Mouse (Mus musculus) olfactory bulb, adult 2 months (tissue): Measurements from ENCODE around the gene Hinfp. TPM values are rescaled to one million over a fixed set of nuclear protein-coding genes. Genes with fewer than 3 reads are reported as not detected.

Experiments used
- H3K27ac ChIP-seq: fragments of 200-500 bp; 2 replicates; pipeline ENCODE4 v1.5.1; 2012; ENCODE audit warnings: low read depth, low read length; ENCODE audit not compliant: insufficient read depth
- H3K4me1 ChIP-seq: fragments of 200-500 bp; 2 replicates; pipeline ENCODE4 v1.6.1; 2012; ENCODE audit warnings: low read length; ENCODE audit not compliant: control insufficient read depth, insufficient read depth
- H3K4me3 ChIP-seq: fragments of 200-500 bp; 2 replicates; pipeline ENCODE4 v1.5.1; 2012; ENCODE audit warnings: mild to moderate bottlenecking, low read depth, low read length, moderate library complexity; ENCODE audit not compliant: insufficient read depth
- CTCF ChIP-seq: fragments of 200-500 bp; IDR thresholded peaks from 2 replicates; pipeline ENCODE4 v1.5.1; 2012; ENCODE audit warnings: low read depth, mild to moderate bottlenecking, low read length, moderate library complexity; ENCODE audit not compliant: insufficient read depth
- POLR2A ChIP-seq: fragments of 200-500 bp; IDR thresholded peaks from 2 replicates; pipeline ENCODE4 v1.6.1; 2012; ENCODE audit warnings: mild to moderate bottlenecking, low read depth, low read length, moderate library complexity; ENCODE audit not compliant: insufficient read depth
- WGBS: fragments of 180-500 bp; shearing (Covaris S2); methylation state at CpG from one replicate; pipeline ENCODE4 v1.1.7; 2018; 5-methylcytosine and 5-hydroxymethylcytosine counted together
- polyA plus RNA-seq: library from polyadenylated mRNA; stranded (reverse); fragments of >200 nt; gene quantifications from 2 replicates; pipeline ENCODE4 v1.2.4, GENCODE M21; 2012; ENCODE audit warnings: low replicate concordance; ENCODE audit not compliant: missing spikeins, insufficient read depth, insufficient read length

Gene Hinfp
- polyA plus RNA-seq, 1 experiment, result not detected

DNA sequence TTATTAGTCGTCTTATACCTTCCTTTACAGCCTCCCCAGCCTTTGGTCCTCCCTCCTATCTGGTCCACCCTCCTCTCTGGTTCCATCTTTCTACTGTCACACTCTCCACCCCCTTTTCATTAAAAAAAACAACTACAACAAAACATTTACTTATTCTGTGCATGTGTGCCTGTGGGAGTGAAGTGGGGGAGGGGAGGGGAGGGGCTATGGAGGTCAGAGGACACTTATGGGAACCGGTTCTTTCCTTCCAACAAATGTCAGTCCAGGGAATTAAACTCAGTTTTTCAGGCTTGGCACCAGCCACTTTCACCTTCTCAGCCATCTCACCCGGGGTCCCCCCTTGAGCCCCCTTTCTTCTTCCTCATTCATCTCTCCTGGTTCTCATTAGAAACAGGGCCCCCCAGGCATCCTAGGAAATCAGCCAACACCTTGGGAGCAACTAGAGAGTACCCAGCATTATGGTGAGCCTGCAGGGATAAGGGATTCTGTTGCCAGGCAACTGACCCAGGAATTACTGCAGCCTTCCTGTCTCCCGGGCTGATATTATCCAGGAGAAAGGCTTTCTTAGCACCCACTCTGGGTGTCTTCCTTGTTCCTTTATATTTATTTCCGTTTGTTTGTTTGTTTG lies 50.8 kb downstream of the Hinfp start:
- peaks cover 49% of the 10 kb centered on the region for H3K4me1 ChIP-seq

DNA sequence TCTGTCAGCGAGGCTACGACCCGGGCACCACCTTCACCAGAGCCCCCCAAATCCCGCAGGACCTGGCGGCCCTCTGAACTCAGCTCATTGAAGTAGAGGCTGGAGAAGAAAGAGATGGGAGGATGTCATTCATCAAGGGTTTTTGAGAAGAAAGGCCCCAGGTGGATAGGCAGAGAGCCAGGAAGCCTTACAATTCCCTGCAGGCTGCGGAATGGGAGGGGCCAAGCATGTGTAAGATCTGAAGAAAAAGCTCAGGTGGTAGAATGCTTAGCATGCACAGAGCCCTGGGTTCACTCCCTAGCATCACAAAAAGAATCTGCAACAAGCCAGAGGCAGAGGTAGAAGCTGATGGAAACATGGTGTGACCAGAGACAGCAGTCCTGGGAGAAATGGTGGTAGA lies 52.0 kb downstream of the Hinfp start:
- Histone ChIP-seq H3K27ac (no peak overlapping the region), H3K4me3 (no peak overlapping the region), H3K4me1 (peaks cover 56% of the 10 kb centered on the region)
- WGBS, result 87% methylated on average over 6 of the region's 6 CpGs
- TF ChIP-seq CTCF (no peak), POLR2A (no peak)

More for the DNA sequence above, 50.8 kb downstream of the Hinfp start:
- Histone ChIP-seq H3K27ac (peak overlapping the region; percentile 73), H3K4me3 (no peak overlapping the region)
- TF ChIP-seq CTCF (no peak), POLR2A (no peak)
- WGBS, result 6% methylated on average over 5 of the region's 5 CpGs

DNA sequence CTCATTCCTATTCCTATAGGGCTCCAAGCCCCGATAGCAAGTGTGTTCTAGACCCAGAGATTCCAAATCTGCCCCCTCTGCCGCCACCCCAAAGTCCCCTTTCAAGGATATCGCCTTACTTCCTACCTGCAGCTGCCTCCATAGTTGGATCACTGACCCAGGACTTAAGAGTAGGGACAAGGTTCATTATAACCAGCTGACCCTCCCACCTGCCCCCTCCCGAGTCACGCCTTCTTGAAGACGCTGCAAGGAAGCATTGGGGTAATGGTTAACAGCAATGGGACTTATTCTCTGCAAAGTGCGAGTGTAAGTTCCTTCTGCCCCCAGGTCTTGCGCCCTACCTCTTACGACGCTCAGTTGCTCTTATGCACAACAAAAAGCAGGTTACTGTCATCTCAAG lies 54.2 kb downstream of the Hinfp start, which contains the start of gene Pdzd3:
Gene Pdzd3 (minus strand): TSS at position 158 of the 400 bp plus-strand sequence.
- Histone ChIP-seq H3K27ac (0 out of 2 replicates have a peak within 1 kb of the TSS, but pooled peaks have one; percentile 43), H3K4me3 (no peak within 1 kb of the TSS), H3K4me1 (peaks cover 54% of the 10 kb centered on the region)
- TF ChIP-seq POLR2A (no peak), CTCF (no peak)
- 93% methylated on average over 10 of the region's 10 CpGs for WGBS

DNA sequence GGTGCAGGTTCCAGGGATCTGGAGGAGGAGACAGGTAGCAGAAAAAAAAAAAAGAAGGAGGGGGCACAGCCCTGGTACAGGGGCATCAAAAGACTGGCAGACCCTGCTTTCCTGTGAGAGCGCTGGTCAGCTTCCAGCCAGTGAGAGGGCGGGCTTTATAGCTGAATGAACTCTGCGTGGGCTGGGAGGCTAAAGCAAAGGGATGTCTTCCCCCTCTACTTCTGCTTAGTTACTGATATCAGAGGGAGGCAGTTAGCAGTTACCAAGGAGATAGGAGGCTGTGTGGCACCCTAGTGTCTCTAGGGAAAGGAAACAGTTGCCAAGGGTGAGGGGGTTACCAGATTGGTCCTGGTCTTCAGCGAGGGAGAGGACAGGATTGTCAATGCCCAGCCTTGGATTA lies 55.0 kb downstream of the Hinfp start:
- H3K4me3 ChIP-seq, result no peak overlapping the region
- 0 out of 2 replicates have a peak overlapping the region, but pooled peaks have one; percentile 43 for H3K27ac ChIP-seq
- H3K4me1 ChIP-seq, result peaks cover 49% of the 10 kb centered on the region
- 18% methylated on average over 4 of the region's 4 CpGs for WGBS
- TF ChIP-seq POLR2A, result no peak
- no peak for TF ChIP-seq CTCF

DNA sequence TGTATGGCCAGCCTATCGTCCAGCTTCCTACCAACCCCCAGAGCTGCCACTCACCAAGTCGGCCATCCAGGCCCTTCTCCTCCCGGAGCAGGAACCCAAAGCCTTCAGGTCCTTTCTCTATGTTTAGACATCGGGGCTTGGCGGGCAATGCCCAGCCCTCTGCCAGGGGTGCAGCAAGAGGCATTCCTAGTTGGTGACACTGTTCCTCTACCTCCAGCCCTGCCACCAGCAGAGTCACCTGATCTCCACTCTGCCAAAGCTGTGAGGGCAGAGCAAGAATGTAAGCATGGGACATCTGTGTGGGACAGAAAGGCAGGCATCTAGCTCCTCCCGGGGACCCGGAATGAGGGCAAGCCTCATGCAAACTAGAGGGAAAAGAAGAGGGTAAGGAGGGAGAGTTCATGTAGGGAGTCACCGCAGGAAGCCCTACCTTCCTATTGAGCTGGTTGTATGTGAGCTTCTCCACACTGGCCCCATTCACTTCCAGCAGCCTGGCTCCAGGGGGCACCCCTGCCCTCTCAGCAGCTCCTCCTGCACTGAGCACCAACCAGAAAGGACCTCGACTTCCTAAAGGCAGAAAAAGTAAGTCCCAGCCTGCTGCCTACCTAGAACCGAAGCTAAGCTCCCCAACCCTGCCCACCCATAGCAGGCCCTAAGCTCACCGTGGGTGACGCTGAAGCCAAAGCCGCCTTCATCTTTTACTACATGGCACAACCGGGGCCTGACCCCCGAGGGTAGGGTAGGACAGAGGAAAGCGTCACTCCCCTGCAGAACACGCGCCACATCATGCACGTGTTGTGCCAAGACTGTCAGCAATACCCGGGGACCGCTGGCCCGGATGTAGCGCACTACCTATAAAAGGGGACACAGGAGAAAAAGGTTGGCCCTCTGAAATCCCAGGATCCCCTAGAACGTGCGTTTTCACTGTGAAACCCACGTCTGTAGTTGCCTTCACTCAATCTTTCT lies 56.0 kb downstream of the Hinfp start:
- H3K27ac ChIP-seq, result 0 out of 2 replicates have a peak overlapping the region, but pooled peaks have one; percentile 43
- H3K4me1 ChIP-seq, result peaks cover 42% of the 10 kb centered on the region
- no peak overlapping the region for H3K4me3 ChIP-seq
- 41% methylated on average over 26 of the region's 26 CpGs for WGBS
- TF ChIP-seq POLR2A (no peak), CTCF (no peak; the same call in 1 of the 2 replicates)

DNA sequence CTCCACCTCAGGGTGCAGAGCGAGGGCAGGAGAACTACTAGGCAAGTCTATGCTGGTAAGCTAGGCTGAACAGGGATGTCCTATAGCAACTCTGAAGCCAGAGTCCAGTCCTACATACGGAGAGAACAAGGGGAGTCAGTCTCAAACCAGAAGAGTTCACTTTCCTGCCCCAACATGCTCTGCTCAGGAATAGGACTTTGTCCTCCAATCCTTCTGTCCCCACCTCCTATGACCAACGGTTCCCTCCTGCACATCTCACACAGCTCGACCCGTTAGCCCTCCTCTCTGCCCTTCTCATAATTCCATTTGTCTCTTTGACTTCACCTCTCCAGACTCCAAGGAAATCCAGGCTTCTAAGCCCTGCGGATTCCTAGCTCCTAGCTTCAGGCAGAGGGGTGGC lies 57.6 kb downstream of the Hinfp start:
- TF ChIP-seq POLR2A, result no peak
- Histone ChIP-seq H3K4me1 (peaks cover 31% of the 10 kb centered on the region), H3K4me3 (no peak overlapping the region), H3K27ac (no peak overlapping the region)
- 91% methylated on average over 6 of the region's 6 CpGs for WGBS

DNA sequence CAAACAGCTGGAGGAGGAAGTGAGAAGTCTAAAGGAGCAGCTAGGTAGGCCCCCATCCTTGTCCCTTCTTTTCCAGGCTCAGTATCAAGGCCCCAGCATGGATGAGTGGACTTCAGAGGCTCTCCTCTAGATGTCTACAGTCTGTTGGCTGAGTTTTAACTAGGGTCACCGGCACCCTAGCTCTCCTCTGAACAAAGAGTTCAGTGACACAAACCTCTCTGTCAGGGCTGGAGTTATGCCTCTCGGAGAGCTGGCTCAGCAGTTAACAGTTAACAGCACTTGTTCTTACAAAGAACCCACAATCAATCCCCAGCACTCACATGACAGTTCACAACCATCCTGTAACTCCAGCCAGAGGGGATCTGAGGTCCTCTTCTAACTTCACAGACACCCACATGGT lies 61.9 kb downstream of the Hinfp start:
- Histone ChIP-seq H3K4me1 (no peaks in the 10 kb centered on the region), H3K4me3 (no peak overlapping the region), H3K27ac (no peak overlapping the region)
- TF ChIP-seq CTCF (no peak), POLR2A (no peak)
- 60% methylated on average over 2 of the region's 2 CpGs for WGBS

Other genes starting within 250 kb of the Hinfp start
- gene Usp2, start 238.7 kb downstream of the Hinfp start, polyA plus RNA-seq, result not detected in 2 replicates
- gene Mfrp, start 203.9 kb downstream of the Hinfp start, polyA plus RNA-seq, result not detected in 2 replicates
- gene C1qtnf5, start 198.4 kb downstream of the Hinfp start, polyA plus RNA-seq, result not detected in 2 replicates
- not detected in 2 replicates for gene Gm49380, start 192.2 kb downstream of the Hinfp start, polyA plus RNA-seq
- 257 TPM in 1 of 2 replicates, not detected in the other for gene Rnf26, start 192.2 kb downstream of the Hinfp start, polyA plus RNA-seq
- gene Mcam, start 171.2 kb downstream of the Hinfp start, polyA plus RNA-seq, result not detected in 2 replicates
- gene Cbl, start 71.6 kb downstream of the Hinfp start, polyA plus RNA-seq, result 80.7 and 279 TPM in 2 replicates
- not detected in 2 replicates for gene Ccdc153, start 65.0 kb downstream of the Hinfp start, polyA plus RNA-seq
- gene Pdzd3, start 54.2 kb downstream of the Hinfp start, polyA plus RNA-seq, result not detected in 2 replicates
- gene Nlrx1, start 37.1 kb downstream of the Hinfp start, polyA plus RNA-seq, result not detected in 2 replicates
- gene Abcg4, start 17.1 kb downstream of the Hinfp start, polyA plus RNA-seq, result not detected in 2 replicates
- not detected in 2 replicates for gene C2cd2l, start 14.6 kb upstream of the Hinfp start, polyA plus RNA-seq
- 150 TPM in 1 of 2 replicates, not detected in the other for gene Dpagt1, start 20.3 kb upstream of the Hinfp start, polyA plus RNA-seq
- not detected in 2 replicates for gene H2afx, start 29.0 kb upstream of the Hinfp start, polyA plus RNA-seq
- gene Hmbs, start 38.6 kb upstream of the Hinfp start, polyA plus RNA-seq, result not detected in 2 replicates
- not detected in 2 replicates for gene Vps11, start 56.0 kb upstream of the Hinfp start, polyA plus RNA-seq
- not detected in 2 replicates for gene Hyou1, start 73.8 kb upstream of the Hinfp start, polyA plus RNA-seq
- gene Slc37a4, start 91.2 kb upstream of the Hinfp start, polyA plus RNA-seq, result not detected in 2 replicates
- 1,193 TPM in 1 of 2 replicates, not detected in the other for gene Rps25, start 101.5 kb upstream of the Hinfp start, polyA plus RNA-seq
- not detected in 2 replicates for gene Trappc4, start 101.9 kb upstream of the Hinfp start, polyA plus RNA-seq
- not detected in 2 replicates for gene Ccdc84, start 112.9 kb upstream of the Hinfp start, polyA plus RNA-seq
- not detected in 2 replicates for gene Foxr1, start 135.5 kb upstream of the Hinfp start, polyA plus RNA-seq
- gene Upk2, start 149.3 kb upstream of the Hinfp start, polyA plus RNA-seq, result not detected in 2 replicates
- gene Bcl9l, start 177.2 kb upstream of the Hinfp start, polyA plus RNA-seq, result not detected in 2 replicates